Mouse (Mus musculus) stomach, embryonic 14.5 days (tissue): ENCODE results near the gene Tex13c3. TPM values are rescaled to one million over a fixed set of nuclear protein-coding genes. Genes with fewer than 3 reads are reported as not detected.
"Not testable (repeated sequence)": the region's sequence is repeated elsewhere in the genome, so short reads cannot be mapped to it uniquely, and the experiment has no call there.

Experiments used
- ATAC-seq: fragments of 200-750 bp; cut with Nextera tagmentation; 2 replicates; pipeline ENCODE4 v1.8.0; 2017; ENCODE audit warnings: low read depth, moderate TSS enrichment; ENCODE audit not compliant: insufficient number of reproducible peaks, insufficient read depth, low FRiP score
- H3K27ac ChIP-seq: fragments of 300-500 bp; sonication (generic); 2 replicates; pipeline ENCODE4 v1.5.1; 2014; ENCODE audit warnings: mild to moderate bottlenecking, low read length, moderate library complexity, mixed read lengths
- H3K27me3 ChIP-seq: fragments of 300-500 bp; sonication (generic); 2 replicates; pipeline ENCODE4 v1.6.1; 2014; ENCODE audit warnings: low read length, control low read depth, mixed read lengths; ENCODE audit not compliant: control insufficient read depth, insufficient read depth
- H3K36me3 ChIP-seq: fragments of 300-500 bp; sonication (generic); 2 replicates; pipeline ENCODE4 v1.6.1; 2014; ENCODE audit warnings: mild to moderate bottlenecking, control low read depth, low read length, moderate library complexity, mixed read lengths; ENCODE audit not compliant: control insufficient read depth, insufficient read depth
- H3K4me1 ChIP-seq: fragments of 300-500 bp; sonication (generic); 2 replicates; pipeline ENCODE4 v1.6.1; 2014; ENCODE audit warnings: low read length, control low read depth, mixed read lengths; ENCODE audit not compliant: control insufficient read depth, insufficient read depth
- H3K4me2 ChIP-seq: fragments of 300-500 bp; sonication (generic); replicated peaks from 2 replicates; pipeline ENCODE4 v1.6.1; 2014; ENCODE audit warnings: low read depth, low read length, control low read depth
- H3K4me3 ChIP-seq: fragments of 300-500 bp; sonication (generic); 2 replicates; pipeline ENCODE4 v1.5.1; 2014; ENCODE audit warnings: low read depth, low read length, control low read depth
- H3K9ac ChIP-seq: fragments of 300-500 bp; sonication (generic); replicated peaks from 2 replicates; pipeline ENCODE4 v1.6.1; 2014; ENCODE audit warnings: low read depth, mild to moderate bottlenecking, control low read depth, low read length, moderate library complexity, mixed read lengths
- H3K9me3 ChIP-seq: fragments of 300-500 bp; sonication (generic); 2 replicates; pipeline ENCODE4 v1.6.1; 2016; ENCODE audit warnings: low read depth, low read length, control low read depth; ENCODE audit not compliant: control insufficient read depth
- WGBS: fragments of 180-500 bp; shearing (Covaris S2); extraction: QIAGEN DNeasy Blood & Tissue Kit; methylation state at CpG from one replicate; pipeline ENCODE4 v1.1.7; 2014; 5-methylcytosine and 5-hydroxymethylcytosine counted together
- polyA plus RNA-seq: library from polyadenylated mRNA; unstranded; fragments of >200 nt; fragmentation: Nextera tagmentation; extraction: Ambion mirVana; gene quantifications from 2 replicates; pipeline ENCODE4 v1.2.1, GENCODE M21; 2014

Tex13c3 gene
- polyA plus RNA-seq, result not detected in 2 replicates

GRCm38 (mm10) chrX:19481219-19481618, at the start of gene Tex13c3:
Gene Tex13c3, minus strand, starts transcription at chrX:19481319.
- H3K27me3 ChIP-seq, H3K9me3 ChIP-seq, H3K27ac ChIP-seq, ATAC-seq, H3K4me3 ChIP-seq, H3K9ac ChIP-seq, H3K4me1 ChIP-seq, H3K36me3 ChIP-seq, H3K4me2 ChIP-seq: not testable (repeated sequence)
- 91% methylated on average over 5 of the region's 5 CpGs for WGBS

GRCm38 (mm10) chrX:19489731-19490130, 8.6 kb upstream of the Tex13c3 start:
- 75% methylated on average over 4 of the region's 4 CpGs for WGBS

More at GRCm38 (mm10) chrX:19489731-19490130, 8.6 kb upstream of the Tex13c3 start:
- Histone ChIP-seq H3K36me3 (no peaks in the 10 kb centered on the region), H3K9ac (no peak overlapping the region), H3K27me3 (no peaks in the 10 kb centered on the region), H3K4me3 (no peak overlapping the region), H3K27ac (no peak overlapping the region), H3K9me3 (no peaks in the 10 kb centered on the region), H3K4me1 (no peaks in the 10 kb centered on the region), H3K4me2 (no peak overlapping the region)
- ATAC-seq, result no peak
